Mouse (Mus musculus) liver, embryonic 12.5 days (tissue): ENCODE results near the gene Atf7ip. TPM values are rescaled to one million over a fixed set of nuclear protein-coding genes. Genes with fewer than 3 reads are reported as not detected.

Experiments
- polyA plus RNA-seq: library from polyadenylated mRNA; unstranded; fragments of >200 nt; fragmentation: Nextera tagmentation; extraction: Ambion mirVana; gene quantifications from 2 replicates; pipeline ENCODE4 v1.2.1, GENCODE M21; 2016

Atf7ip gene
- polyA plus RNA-seq, 1 experiment from 2014 or later, result 24.8 TPM

Other genes with a start within 250 kb of the Atf7ip start
- gene Gm8994, start 178.6 kb upstream of the Atf7ip start, polyA plus RNA-seq, result not detected in 2 replicates
- not detected in 2 replicates for gene E330021D16Rik, start 90.6 kb upstream of the Atf7ip start, polyA plus RNA-seq
- 1.7 and 2.0 TPM in 2 replicates for gene Plbd1, start 155.8 kb downstream of the Atf7ip start, polyA plus RNA-seq